Mouse (Mus musculus) lung, embryonic 16.5 days (tissue): ENCODE measurements around the gene Znhit3. TPM values are rescaled to one million over a fixed set of nuclear protein-coding genes. Genes with fewer than 3 reads are reported as not detected.

Source experiments
- ATAC-seq: fragments of 200-750 bp; cut with Nextera tagmentation; 2 replicates; pipeline ENCODE4 v1.8.0; 2017; ENCODE audit warnings: low read depth, mild to moderate bottlenecking, moderate library complexity
- H3K27ac ChIP-seq: fragments of 300-500 bp; sonication (generic); 2 replicates; pipeline ENCODE4 v1.5.1; 2014; ENCODE audit warnings: mild to moderate bottlenecking, control low read depth, low read length
- H3K27me3 ChIP-seq: fragments of 300-500 bp; sonication (generic); 2 replicates; pipeline ENCODE4 v1.6.1; 2014; ENCODE audit warnings: low read depth, low read length, mixed read lengths; ENCODE audit not compliant: control insufficient read depth, insufficient read depth
- H3K36me3 ChIP-seq: fragments of 300-500 bp; sonication (generic); 2 replicates; pipeline ENCODE4 v1.6.1; 2014; ENCODE audit warnings: low read length; ENCODE audit not compliant: control insufficient read depth, insufficient read depth
- H3K4me1 ChIP-seq: fragments of 300-500 bp; sonication (generic); replicated peaks from 2 replicates; pipeline ENCODE4 v1.6.1; 2014; ENCODE audit warnings: low read length, mixed read lengths; ENCODE audit not compliant: control insufficient read depth, insufficient read depth
- H3K4me2 ChIP-seq: fragments of 300-500 bp; sonication (generic); 2 replicates; pipeline ENCODE4 v1.6.1; 2014; ENCODE audit warnings: low read depth, low read length, control low read depth
- H3K4me3 ChIP-seq: fragments of 300-500 bp; sonication (generic); 2 replicates; pipeline ENCODE4 v1.5.1; 2014; ENCODE audit warnings: mild to moderate bottlenecking, low read length, control low read depth
- H3K9ac ChIP-seq: fragments of 300-500 bp; sonication (generic); 2 replicates; pipeline ENCODE4 v1.6.1; 2014; ENCODE audit warnings: low read length, control low read depth
- H3K9me3 ChIP-seq: fragments of 300-500 bp; sonication (generic); 2 replicates; pipeline ENCODE4 v1.6.1; 2016; ENCODE audit warnings: low read length; ENCODE audit not compliant: control insufficient read depth
- WGBS: fragments of 180-500 bp; shearing (Covaris S2); extraction: QIAGEN DNeasy Blood & Tissue Kit; methylation state at CpG from one replicate; pipeline ENCODE4 v1.1.7; 2014; 5-methylcytosine and 5-hydroxymethylcytosine counted together
- polyA plus RNA-seq: library from polyadenylated mRNA; unstranded; fragments of >200 nt; fragmentation: Nextera tagmentation; extraction: Ambion mirVana; gene quantifications from 2 replicates; pipeline ENCODE4 v1.2.1, GENCODE M21; 2015

The Znhit3 gene
- polyA plus RNA-seq = 53.3 and 55.6 TPM in 2 replicates

DNA sequence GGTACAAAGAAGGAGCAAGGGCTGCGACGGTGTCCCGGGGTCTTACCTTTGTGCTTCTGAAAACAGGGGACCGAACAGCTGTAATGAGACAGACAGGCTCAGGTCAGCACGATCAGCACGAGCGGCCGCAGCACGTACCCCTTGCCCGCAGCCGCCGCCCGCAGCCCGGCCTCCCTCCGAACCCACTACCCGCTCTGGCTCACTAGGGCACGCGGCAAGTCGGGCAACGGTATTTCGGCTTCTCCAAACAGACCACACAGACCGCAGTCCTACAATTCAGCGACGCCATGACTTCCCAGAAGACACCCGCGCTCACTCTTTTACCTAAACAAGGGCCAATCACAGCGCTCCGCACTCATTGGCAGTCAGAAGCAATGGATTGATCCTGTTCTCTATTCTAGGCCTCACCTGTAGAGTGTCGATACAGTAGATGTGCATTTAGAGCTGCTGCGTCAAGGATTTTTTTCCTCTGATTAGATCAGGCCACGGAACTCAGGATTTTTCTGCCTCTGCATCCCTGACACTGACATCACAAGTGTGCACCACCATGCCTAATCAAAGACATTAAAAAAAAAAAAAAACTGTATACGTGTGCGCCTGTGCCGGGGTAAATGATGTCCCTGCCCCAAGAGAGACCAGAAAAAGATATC is at the start of gene Znhit3:
Gene Znhit3, minus strand, starts transcription at position 314 of the 650 bp plus-strand sequence.
- Histone ChIP-seq H3K27me3 (no peaks in the 10 kb centered on the region), H3K4me3 (peak within 1 kb of the TSS; percentile 89), H3K4me1 (no peaks in the 10 kb centered on the region; the same call in 1 of the 2 replicates), H3K9ac (peak within 1 kb of the TSS; percentile 87), H3K4me2 (peak within 1 kb of the TSS; percentile 75), H3K27ac (no peak within 1 kb of the TSS; the same call in 1 of the 2 replicates), H3K36me3 (peaks cover 9% of the 10 kb centered on the region), H3K9me3 (no peaks in the 10 kb centered on the region)
- peak; percentile 89 for ATAC-seq
- WGBS = 4% methylated on average over 34 of the region's 34 CpGs

DNA sequence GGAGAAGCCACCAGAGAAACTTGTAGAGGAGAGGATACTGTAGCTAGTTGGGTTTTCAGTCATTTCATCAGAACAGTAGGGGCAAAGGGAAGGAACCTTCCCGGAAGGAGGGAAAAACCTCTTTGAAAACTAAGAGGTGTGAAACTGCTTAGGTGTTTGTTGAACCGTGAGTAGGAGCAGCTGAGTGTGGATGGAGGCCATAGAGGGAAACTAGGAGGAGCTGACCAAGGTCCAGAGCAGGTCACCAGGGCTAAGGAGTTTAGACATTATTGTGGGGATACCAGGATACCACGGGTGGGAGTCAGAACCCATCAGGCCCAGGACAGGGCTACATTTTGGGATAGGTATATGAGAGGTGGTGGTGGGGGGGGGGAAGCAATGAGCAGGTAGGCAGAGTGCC is 47.4 kb upstream of the Znhit3 start:
- H3K9me3 ChIP-seq = no peaks in the 10 kb centered on the region
- H3K4me2 ChIP-seq = no peak overlapping the region
- peaks cover 16% of the 10 kb centered on the region for H3K4me1 ChIP-seq
- ATAC-seq = no peak
- no peak overlapping the region for H3K9ac ChIP-seq
- no peak overlapping the region for H3K27ac ChIP-seq
- no peaks in the 10 kb centered on the region for H3K36me3 ChIP-seq
- no peak overlapping the region for H3K4me3 ChIP-seq
- 70% methylated on average over 3 of the region's 3 CpGs for WGBS
- H3K27me3 ChIP-seq = peaks cover 11% of the 10 kb centered on the region

DNA sequence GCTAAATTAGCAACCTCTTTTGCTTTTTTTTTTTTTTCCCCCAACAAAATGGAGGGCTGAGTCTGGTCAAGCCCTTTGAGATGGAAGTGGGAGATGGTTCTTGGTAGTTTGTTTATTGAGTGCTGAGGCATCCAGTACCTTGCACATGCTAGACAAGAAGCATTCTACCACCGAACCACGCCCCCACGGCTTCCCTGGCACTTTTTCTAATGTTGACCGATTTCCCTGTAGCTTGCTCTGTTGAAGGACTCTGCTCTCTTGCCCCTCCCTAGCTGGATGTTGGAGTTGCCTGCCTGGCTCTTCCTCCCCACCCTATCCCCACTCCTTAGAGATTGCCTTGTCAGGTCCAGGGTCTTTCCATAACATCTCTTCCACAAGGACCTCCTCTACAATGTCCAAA is 46.4 kb upstream of the Znhit3 start:
- H3K9ac ChIP-seq = no peak overlapping the region
- no peaks in the 10 kb centered on the region for H3K9me3 ChIP-seq
- no peak for ATAC-seq
- H3K36me3 ChIP-seq = no peaks in the 10 kb centered on the region
- no peak overlapping the region for H3K4me2 ChIP-seq
- 95% methylated on average over 4 of the region's 4 CpGs for WGBS
- H3K27ac ChIP-seq = no peak overlapping the region
- no peak overlapping the region for H3K4me3 ChIP-seq
- peaks cover 21% of the 10 kb centered on the region for H3K27me3 ChIP-seq
- H3K4me1 ChIP-seq = peaks cover 25% of the 10 kb centered on the region

DNA sequence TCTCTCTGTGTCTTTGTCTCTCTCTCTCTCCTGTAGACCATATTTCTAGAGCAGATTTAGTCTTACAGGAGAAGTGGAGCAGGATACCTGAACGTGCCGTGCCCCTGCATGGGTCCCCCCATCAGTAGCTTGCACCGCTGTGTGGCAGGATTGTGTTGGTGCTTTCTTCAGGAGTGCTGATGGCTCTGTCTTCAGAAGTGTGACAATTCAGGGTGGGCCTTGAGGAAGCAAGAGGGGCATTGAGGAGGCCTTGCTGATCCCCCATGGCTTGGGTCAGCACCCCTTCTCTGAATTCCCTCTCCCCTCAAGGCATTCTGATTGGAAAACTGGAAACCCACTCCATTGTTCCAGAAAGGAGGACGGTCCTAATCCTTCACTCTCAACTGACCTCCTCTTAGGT is 45.4 kb upstream of the Znhit3 start:
- peaks cover 25% of the 10 kb centered on the region for H3K4me1 ChIP-seq
- H3K4me3 ChIP-seq = no peak overlapping the region
- H3K27ac ChIP-seq = no peak overlapping the region
- no peak for ATAC-seq
- peaks cover 31% of the 10 kb centered on the region for H3K27me3 ChIP-seq
- H3K4me2 ChIP-seq = no peak overlapping the region
- WGBS = 88% methylated on average over 4 of the region's 4 CpGs
- H3K9me3 ChIP-seq = no peaks in the 10 kb centered on the region
- no peak overlapping the region for H3K9ac ChIP-seq
- H3K36me3 ChIP-seq = no peaks in the 10 kb centered on the region

DNA sequence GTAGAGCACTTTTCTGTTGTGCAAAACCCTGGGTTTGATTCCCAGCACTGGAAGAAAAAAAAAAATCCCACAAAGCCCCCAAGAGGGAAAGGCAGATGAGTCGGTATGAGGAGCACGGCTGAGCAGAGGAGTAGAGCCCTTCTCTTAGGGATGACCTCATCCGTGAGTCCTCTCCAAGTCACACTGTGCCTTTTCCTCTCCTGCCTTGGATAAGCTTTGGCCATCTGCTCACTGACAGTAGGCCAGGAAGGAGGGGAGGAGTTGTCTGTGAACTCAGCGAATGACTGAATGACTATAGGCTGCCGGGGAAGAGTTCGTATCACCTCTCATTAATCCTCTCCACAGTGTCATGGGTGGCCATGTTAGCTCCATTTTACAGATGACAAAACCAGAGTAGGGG is 44.6 kb upstream of the Znhit3 start:
- WGBS = 60% methylated on average over 6 of the region's 6 CpGs
- ATAC-seq = no peak
- H3K36me3 ChIP-seq = no peaks in the 10 kb centered on the region

DNA sequence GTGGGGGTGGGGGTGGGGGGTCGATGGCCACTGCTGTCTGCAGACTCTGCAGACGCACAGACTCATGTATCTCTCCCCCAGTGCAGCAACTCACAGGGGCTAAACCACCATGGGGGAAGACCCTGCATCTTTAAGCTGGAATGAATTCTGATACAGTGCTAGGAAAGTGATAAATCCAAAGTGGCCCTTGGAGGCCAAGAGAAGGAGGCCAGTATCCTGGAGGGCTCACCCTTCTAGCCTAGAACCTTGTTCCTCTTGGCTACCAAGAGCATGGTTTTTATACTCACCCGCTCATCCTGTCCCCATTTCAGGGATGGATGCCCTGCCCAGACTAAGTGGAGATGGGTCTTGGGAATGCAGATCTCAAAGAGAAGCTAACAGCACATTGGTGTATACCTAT is 44.1 kb upstream of the Znhit3 start:
- Histone ChIP-seq H3K4me3 (no peak overlapping the region), H3K27ac (no peak overlapping the region), H3K27me3 (peaks cover 37% of the 10 kb centered on the region), H3K4me2 (no peak overlapping the region), H3K36me3 (no peaks in the 10 kb centered on the region), H3K4me1 (peaks cover 20% of the 10 kb centered on the region), H3K9ac (no peak overlapping the region), H3K9me3 (no peaks in the 10 kb centered on the region)
- ATAC-seq = no peak
- 32% methylated on average over 3 of the region's 3 CpGs for WGBS

More for the DNA sequence above, 44.6 kb upstream of the Znhit3 start:
- Histone ChIP-seq H3K9ac (no peak overlapping the region), H3K9me3 (no peaks in the 10 kb centered on the region), H3K27ac (no peak overlapping the region), H3K4me2 (no peak overlapping the region), H3K4me1 (peaks cover 20% of the 10 kb centered on the region), H3K27me3 (peaks cover 37% of the 10 kb centered on the region), H3K4me3 (no peak overlapping the region)

DNA sequence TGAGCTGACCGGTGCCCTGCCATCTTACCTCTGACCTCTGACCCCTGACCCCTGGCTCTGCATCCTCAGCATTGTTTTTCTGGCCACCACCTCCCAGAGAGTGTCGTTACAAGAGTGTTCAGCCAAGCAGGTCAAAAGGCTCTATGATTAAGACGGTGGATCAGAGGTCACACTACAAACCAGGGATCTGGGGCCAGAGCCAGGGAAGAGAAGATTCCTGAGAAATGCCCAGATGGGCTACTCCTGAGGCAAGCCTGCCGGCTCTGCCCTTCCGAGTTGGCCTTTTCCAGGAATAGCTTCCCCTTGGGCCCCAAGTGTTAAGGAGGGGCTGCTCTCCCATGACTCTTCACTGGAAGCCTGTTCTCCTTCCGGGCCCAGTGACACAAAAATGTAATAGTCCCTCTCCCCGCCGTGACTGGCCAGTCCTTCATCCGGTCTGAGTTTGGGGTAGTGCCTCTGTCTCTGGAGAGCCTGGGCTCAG is 43.6 kb upstream of the Znhit3 start:
- no peak overlapping the region for H3K27ac ChIP-seq
- no peaks in the 10 kb centered on the region for H3K36me3 ChIP-seq
- no peak overlapping the region for H3K9ac ChIP-seq
- no peak overlapping the region for H3K4me3 ChIP-seq
- 4% methylated on average over 9 of the region's 9 CpGs for WGBS
- H3K9me3 ChIP-seq = no peaks in the 10 kb centered on the region
- peak; percentile 34; the same call in 1 of the 2 replicates for ATAC-seq
- no peak overlapping the region for H3K4me2 ChIP-seq
- H3K27me3 ChIP-seq = peaks cover 37% of the 10 kb centered on the region
- H3K4me1 ChIP-seq = peaks cover 20% of the 10 kb centered on the region

DNA sequence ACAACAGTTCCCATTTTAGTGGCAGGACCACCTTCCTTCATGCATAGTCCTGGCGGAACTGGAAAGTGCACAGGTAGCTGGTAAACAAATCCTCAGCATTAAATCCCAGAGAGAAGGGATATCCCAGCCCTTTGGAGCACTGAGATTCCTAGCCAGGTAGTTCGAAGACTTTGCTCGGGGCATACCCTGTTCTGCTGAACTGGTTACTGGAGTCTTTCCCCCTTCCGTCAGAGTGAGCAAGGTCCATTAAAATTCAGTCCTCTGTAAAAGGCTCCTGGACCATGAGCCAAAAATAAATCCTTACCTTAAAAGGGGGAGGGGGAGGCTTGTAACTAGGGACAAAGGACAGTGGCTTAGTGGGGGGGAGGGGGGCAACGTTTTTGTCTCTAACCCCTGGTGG is 43.0 kb upstream of the Znhit3 start:
- 31% methylated on average over 5 of the region's 5 CpGs for WGBS
- H3K36me3 ChIP-seq = no peaks in the 10 kb centered on the region
- H3K27me3 ChIP-seq = peaks cover 37% of the 10 kb centered on the region
- ATAC-seq = no peak
- no peak overlapping the region for H3K4me3 ChIP-seq
- no peak overlapping the region for H3K4me2 ChIP-seq
- no peak overlapping the region for H3K9ac ChIP-seq
- no peaks in the 10 kb centered on the region for H3K9me3 ChIP-seq
- peaks cover 20% of the 10 kb centered on the region for H3K4me1 ChIP-seq
- H3K27ac ChIP-seq = no peak overlapping the region

DNA sequence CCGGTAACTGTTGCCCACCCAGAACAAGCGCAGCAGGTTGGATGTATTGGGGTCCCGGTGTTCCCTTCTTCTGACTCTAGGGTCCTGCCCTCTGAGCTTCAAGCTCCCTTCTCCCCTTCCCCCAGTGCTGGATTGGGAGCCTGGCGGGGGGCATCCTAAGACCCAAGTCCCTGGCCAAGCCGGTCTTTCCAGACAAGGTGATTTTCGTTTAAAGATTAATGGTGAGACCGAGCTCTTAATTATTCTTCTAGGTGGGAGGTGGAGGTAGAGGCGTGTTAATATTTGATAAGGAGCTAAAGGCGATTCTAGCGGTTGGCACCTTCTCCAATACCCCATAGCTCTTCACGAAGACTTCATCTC is 42.1 kb upstream of the Znhit3 start:
- Histone ChIP-seq H3K9me3 (no peaks in the 10 kb centered on the region), H3K27me3 (peaks cover 37% of the 10 kb centered on the region), H3K9ac (no peak overlapping the region), H3K4me2 (peak overlapping the region; percentile 45; the same call in 1 of the 2 replicates), H3K4me3 (no peak overlapping the region; the same call in 1 of the 2 replicates), H3K4me1 (peaks cover 21% of the 10 kb centered on the region), H3K27ac (no peak overlapping the region), H3K36me3 (no peaks in the 10 kb centered on the region)
- ATAC-seq = no peak
- 2% methylated on average over 11 of the region's 11 CpGs for WGBS
